Mouse (Mus musculus): Measurements from ENCODE around the gene Inhba. TPM values are rescaled to one million over a fixed set of nuclear protein-coding genes. Genes with fewer than 3 reads are reported as not detected.
A peak's percentile ranks its signal among the peaks of the same experiment; 100 is the strongest.

Inhba gene
- 1.4 and 1.6 TPM in 2 replicates for polyA plus RNA-seq (2016; fragmentation: Nextera tagmentation; extraction: Ambion mirVana)

- Histone ChIP-seq H3K27ac (no peak within 1 kb of the TSS), H3K9me3 (no peaks in the 10 kb centered on the region), H3K27me3 (peaks cover 50% of the 10 kb centered on the region), H3K4me1 (peaks cover 14% of the 10 kb centered on the region), H3K4me3 (replicated peaks) (peak within 1 kb of the TSS; percentile 46), H3K36me3 (replicated peaks) (no peaks in the 10 kb centered on the region), H3K9ac (peak within 1 kb of the TSS; percentile 50), H3K4me2 (peak within 1 kb of the TSS; percentile 88)
- peak; percentile 77 for ATAC-seq (ENCODE audit: low FRiP score)
- WGBS, result 3% methylated on average over 31 of the region's 31 CpGs
These were observed at the start of gene Inhba for GRCm38 (mm10) chr13:16011372-16012242. Gene Inhba (plus strand): TSS chr13:16011851.

DNA sequence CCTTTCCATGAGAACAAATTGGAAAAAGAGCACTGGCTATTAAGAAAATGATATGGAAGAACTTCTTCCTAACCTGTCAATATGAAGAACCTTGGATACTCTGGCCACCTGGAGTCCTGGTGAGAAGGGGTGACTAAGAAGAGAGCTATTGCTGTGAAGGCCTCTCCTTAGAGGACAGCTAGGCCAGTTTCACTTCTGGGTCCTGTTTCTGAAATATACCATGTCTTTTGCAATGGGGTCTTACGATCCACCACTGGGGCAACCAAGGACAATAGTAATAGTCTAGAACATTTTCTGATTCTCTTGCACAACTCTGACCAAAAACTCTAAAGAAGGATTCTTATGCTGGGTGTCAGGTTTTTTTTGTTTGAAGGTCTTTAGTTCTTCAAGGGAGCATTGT lies 35.1 kb upstream of the Inhba start:
- WGBS, result 100% methylated on average over 1 of the region's 1 CpGs

DNA sequence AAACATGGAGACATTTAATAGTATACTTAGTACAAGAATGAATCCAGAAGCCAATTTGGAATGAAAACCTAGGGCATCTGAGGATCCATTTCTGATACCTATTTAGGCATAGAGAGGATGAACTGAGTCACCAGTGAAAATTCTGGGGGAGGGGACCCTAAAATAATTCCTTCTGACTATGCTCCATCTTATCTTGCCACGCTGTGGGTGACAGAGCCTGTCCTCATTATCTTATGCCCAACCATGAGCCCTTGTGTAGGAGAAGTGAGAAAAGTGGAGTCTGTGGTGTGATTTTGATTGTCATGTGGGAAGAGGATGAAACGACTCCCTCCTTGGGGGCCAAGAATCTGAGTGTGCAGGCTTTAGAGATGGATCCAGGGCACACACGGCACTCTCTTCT lies 32.1 kb upstream of the Inhba start:
- H3K4me3 ChIP-seq (replicated peaks), result no peak overlapping the region
- H3K9me3 ChIP-seq, result no peaks in the 10 kb centered on the region
- no peak overlapping the region for H3K4me2 ChIP-seq
- H3K9ac ChIP-seq, result no peak overlapping the region
- WGBS, result 87% methylated on average over 3 of the region's 3 CpGs
- no peaks in the 10 kb centered on the region for H3K36me3 ChIP-seq (replicated peaks)
- H3K4me1 ChIP-seq, result no peaks in the 10 kb centered on the region
- no peak overlapping the region for H3K27ac ChIP-seq
- no peak for ATAC-seq (ENCODE audit: low FRiP score)
- H3K27me3 ChIP-seq, result no peaks in the 10 kb centered on the region

More for the DNA sequence above, 35.1 kb upstream of the Inhba start:
- Histone ChIP-seq H3K36me3 (replicated peaks) (no peaks in the 10 kb centered on the region), H3K4me3 (replicated peaks) (no peak overlapping the region), H3K9me3 (no peaks in the 10 kb centered on the region), H3K27ac (no peak overlapping the region), H3K9ac (no peak overlapping the region), H3K4me1 (no peaks in the 10 kb centered on the region), H3K27me3 (no peaks in the 10 kb centered on the region), H3K4me2 (no peak overlapping the region)
- no peak for ATAC-seq (ENCODE audit: low FRiP score)

- no peak for ATAC-seq (ENCODE audit: low FRiP score)
- no peak overlapping the region for H3K9ac ChIP-seq
- no peak overlapping the region for H3K4me2 ChIP-seq
- H3K4me1 ChIP-seq, result no peaks in the 10 kb centered on the region
- H3K27me3 ChIP-seq, result no peaks in the 10 kb centered on the region
- H3K4me3 ChIP-seq (replicated peaks), result no peak overlapping the region
- H3K36me3 ChIP-seq (replicated peaks), result no peaks in the 10 kb centered on the region
- 80% methylated on average over 3 of the region's 3 CpGs for WGBS
- no peak overlapping the region for H3K27ac ChIP-seq
- H3K9me3 ChIP-seq, result no peaks in the 10 kb centered on the region
These were observed 29.6 kb upstream of the Inhba start for GRCm38 (mm10) chr13:15982041-15982440.

DNA sequence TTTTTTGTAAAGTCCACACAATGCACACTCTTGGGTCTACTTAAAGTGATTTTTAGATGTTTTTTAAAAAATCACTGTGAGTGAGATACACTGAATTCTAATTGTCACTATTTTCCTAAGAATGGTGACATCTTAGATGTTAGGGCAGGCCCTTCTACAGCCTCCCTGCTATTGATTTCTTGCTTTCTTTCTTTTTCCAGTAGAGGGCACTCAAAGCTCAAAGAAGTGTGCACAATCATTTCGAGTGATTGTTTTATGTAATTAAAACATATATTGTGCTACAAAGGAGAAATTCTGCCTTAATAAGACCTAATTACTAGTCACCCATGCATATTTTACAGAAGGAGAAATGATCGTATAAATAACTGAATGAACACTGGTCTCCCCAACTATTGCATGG lies 25.9 kb upstream of the Inhba start:
- no peak for ATAC-seq (ENCODE audit: low FRiP score)
- Histone ChIP-seq H3K36me3 (replicated peaks) (no peaks in the 10 kb centered on the region), H3K9ac (no peak overlapping the region), H3K27ac (no peak overlapping the region), H3K27me3 (no peaks in the 10 kb centered on the region), H3K4me1 (no peaks in the 10 kb centered on the region), H3K9me3 (no peaks in the 10 kb centered on the region), H3K4me2 (no peak overlapping the region), H3K4me3 (replicated peaks) (no peak overlapping the region)
- 73% methylated on average over 2 of the region's 2 CpGs for WGBS

DNA sequence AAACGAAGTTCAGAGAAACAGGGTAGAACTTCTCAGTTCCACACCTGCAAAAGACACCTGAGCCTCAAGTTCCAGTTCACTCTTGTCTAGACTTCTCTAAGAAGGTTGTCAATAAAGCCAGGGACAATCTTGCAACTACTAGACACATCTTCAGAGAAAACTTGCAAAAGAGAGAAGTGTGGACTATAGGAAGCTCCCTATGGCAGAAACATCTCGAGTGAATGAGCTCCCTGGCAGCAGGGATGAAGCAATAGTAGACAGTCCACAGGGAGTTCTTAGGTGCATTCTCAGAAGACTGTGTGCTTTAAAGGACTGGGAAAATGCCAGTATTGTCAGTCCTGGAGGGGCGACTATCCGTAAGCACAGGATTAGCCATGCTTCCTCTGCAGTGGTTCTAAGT lies 25.5 kb upstream of the Inhba start:
- no peaks in the 10 kb centered on the region for H3K9me3 ChIP-seq
- no peaks in the 10 kb centered on the region for H3K27me3 ChIP-seq

DNA sequence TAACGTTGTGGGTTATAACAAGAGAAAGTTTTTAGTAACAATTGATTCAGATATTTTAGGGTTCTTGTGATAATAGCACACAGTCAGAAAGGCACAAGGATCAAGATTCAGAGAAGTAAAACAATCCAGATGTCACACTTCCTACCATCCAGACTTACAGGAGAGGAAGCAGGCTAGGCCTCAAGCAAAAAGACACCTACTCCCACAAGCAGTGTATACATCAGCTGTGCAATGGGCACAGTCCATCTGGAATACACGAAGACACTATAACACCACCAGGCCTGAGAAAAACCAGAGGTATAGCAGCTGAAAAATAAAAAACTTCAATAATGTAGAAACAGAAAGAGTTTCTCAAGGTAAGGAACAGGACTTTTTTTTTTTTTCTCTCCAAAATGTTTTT lies 16.3 kb upstream of the Inhba start:
- no peaks in the 10 kb centered on the region for H3K9me3 ChIP-seq
- no peaks in the 10 kb centered on the region for H3K27me3 ChIP-seq
- H3K4me3 ChIP-seq (replicated peaks), result no peak overlapping the region
- no peak overlapping the region for H3K4me2 ChIP-seq
- H3K36me3 ChIP-seq (replicated peaks), result no peaks in the 10 kb centered on the region
- WGBS, result 78% methylated on average over 2 of the region's 2 CpGs
- no peak overlapping the region for H3K9ac ChIP-seq
- no peak for ATAC-seq (ENCODE audit: low FRiP score)
- no peak overlapping the region for H3K27ac ChIP-seq
- no peaks in the 10 kb centered on the region for H3K4me1 ChIP-seq

More for the DNA sequence above, 25.5 kb upstream of the Inhba start:
- 89% methylated on average over 4 of the region's 4 CpGs for WGBS
- no peak for ATAC-seq (ENCODE audit: low FRiP score)
- H3K36me3 ChIP-seq (replicated peaks), result no peaks in the 10 kb centered on the region
- no peak overlapping the region for H3K9ac ChIP-seq
- H3K4me1 ChIP-seq, result no peaks in the 10 kb centered on the region
- no peak overlapping the region for H3K27ac ChIP-seq
- H3K4me3 ChIP-seq (replicated peaks), result no peak overlapping the region
- no peak overlapping the region for H3K4me2 ChIP-seq

- H3K4me1 ChIP-seq, result no peaks in the 10 kb centered on the region
- H3K9me3 ChIP-seq, result no peaks in the 10 kb centered on the region
- H3K36me3 ChIP-seq (replicated peaks), result no peaks in the 10 kb centered on the region
- WGBS, result 14% methylated on average over 4 of the region's 4 CpGs
- H3K27me3 ChIP-seq, result peaks cover 8% of the 10 kb centered on the region; the same call in 1 of the 2 replicates
- no peak overlapping the region for H3K27ac ChIP-seq
- peak; percentile 78; the same call in 1 of the 2 replicates for ATAC-seq (ENCODE audit: low FRiP score)
- no peak overlapping the region for H3K4me3 ChIP-seq (replicated peaks)
- H3K9ac ChIP-seq, result no peak overlapping the region
- H3K4me2 ChIP-seq, result no peak overlapping the region
These were observed 6.1 kb upstream of the Inhba start for GRCm38 (mm10) chr13:16005517-16005916.

- no peak overlapping the region for H3K27ac ChIP-seq
- H3K27me3 ChIP-seq, result peaks cover 26% of the 10 kb centered on the region
- H3K9ac ChIP-seq, result no peak overlapping the region
- ATAC-seq (ENCODE audit: low FRiP score), result no peak
- H3K36me3 ChIP-seq (replicated peaks), result no peaks in the 10 kb centered on the region
- WGBS, result 70% methylated on average over 4 of the region's 4 CpGs
- H3K4me3 ChIP-seq (replicated peaks), result no peak overlapping the region
- H3K4me1 ChIP-seq, result peaks cover 7% of the 10 kb centered on the region
- no peaks in the 10 kb centered on the region for H3K9me3 ChIP-seq
- no peak overlapping the region for H3K4me2 ChIP-seq
These were observed 3.9 kb upstream of the Inhba start for GRCm38 (mm10) chr13:16007748-16008147.

- 71% methylated on average over 1 of the region's 1 CpGs for WGBS
- Histone ChIP-seq H3K4me3 (replicated peaks) (no peak overlapping the region), H3K4me2 (no peak overlapping the region), H3K9me3 (no peaks in the 10 kb centered on the region), H3K4me1 (peaks cover 7% of the 10 kb centered on the region), H3K9ac (no peak overlapping the region), H3K27me3 (peaks cover 31% of the 10 kb centered on the region), H3K27ac (no peak overlapping the region), H3K36me3 (replicated peaks) (no peaks in the 10 kb centered on the region)
- no peak for ATAC-seq (ENCODE audit: low FRiP score)
These were observed 3.3 kb upstream of the Inhba start for GRCm38 (mm10) chr13:16008348-16008747.

DNA sequence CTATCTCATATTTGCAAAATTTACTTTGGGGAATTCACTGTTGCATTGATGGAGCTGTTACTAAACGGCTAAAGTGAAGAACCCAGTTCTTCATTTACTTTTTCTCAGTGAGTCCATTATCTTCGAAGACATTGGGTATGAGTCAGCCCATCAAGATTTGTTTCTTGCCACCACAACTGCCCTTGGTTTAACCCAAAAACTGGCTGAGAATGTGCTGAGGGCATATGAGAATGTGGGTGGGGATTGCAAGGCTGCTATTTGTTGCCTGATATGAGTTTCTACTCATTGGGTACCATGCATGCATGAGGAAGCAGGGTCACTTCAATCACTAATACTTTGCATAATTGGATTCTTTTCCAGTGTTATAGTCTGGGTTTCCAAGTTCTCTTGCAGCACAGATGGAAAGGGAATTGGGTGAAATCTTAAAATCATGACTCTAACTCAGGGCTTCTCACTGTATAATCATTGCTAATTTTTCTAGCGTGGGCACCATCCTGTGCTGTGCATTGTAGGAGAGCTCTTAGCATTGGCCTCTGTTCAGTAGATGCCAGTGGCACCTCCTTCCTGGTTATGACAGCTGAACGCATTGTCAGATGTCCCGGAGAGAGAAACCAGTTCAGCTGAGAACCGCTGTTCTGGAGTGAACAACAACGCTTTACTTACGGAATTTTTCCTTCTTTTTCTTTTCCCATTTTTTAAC lies 1.7 kb upstream of the Inhba start:
- Histone ChIP-seq H3K4me3 (replicated peaks) (no peak overlapping the region), H3K27me3 (peaks cover 37% of the 10 kb centered on the region), H3K4me2 (no peak overlapping the region), H3K4me1 (peaks cover 7% of the 10 kb centered on the region), H3K36me3 (replicated peaks) (no peaks in the 10 kb centered on the region), H3K27ac (no peak overlapping the region), H3K9ac (no peak overlapping the region), H3K9me3 (no peaks in the 10 kb centered on the region)
- WGBS, result 92% methylated on average over 8 of the region's 8 CpGs
- no peak for ATAC-seq (ENCODE audit: low FRiP score)

DNA sequence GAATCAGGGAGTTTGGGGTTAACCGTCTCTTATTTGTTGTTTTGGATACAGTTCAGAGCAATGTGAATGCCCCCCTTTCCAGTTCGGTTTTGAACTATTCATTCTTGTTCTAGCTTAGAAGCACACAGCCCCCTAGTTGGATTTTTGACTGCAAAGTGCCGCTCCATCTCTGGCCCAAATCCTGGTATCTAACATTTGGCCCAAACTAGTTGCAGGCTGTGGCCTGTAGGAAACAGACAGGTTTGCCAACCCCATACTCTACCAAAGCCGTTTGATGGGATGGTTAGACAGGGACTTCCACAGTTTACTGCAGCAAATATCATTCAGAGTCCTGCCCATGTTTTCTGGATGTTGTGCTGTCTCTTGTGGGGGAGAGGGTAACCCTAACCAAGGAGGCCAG lies 1.1 kb upstream of the Inhba start:
- H3K4me1 ChIP-seq, result peaks cover 7% of the 10 kb centered on the region
- no peak overlapping the region for H3K4me2 ChIP-seq
- no peaks in the 10 kb centered on the region for H3K9me3 ChIP-seq
- peaks cover 40% of the 10 kb centered on the region for H3K27me3 ChIP-seq
- no peaks in the 10 kb centered on the region for H3K36me3 ChIP-seq (replicated peaks)
- no peak overlapping the region for H3K9ac ChIP-seq
- H3K4me3 ChIP-seq (replicated peaks), result no peak overlapping the region
- no peak overlapping the region for H3K27ac ChIP-seq
- WGBS, result 74% methylated on average over 4 of the region's 4 CpGs
- no peak for ATAC-seq (ENCODE audit: low FRiP score)
